6 mouse cellular contexts compared by ENCODE assay signal in the genomic region with DNA sequence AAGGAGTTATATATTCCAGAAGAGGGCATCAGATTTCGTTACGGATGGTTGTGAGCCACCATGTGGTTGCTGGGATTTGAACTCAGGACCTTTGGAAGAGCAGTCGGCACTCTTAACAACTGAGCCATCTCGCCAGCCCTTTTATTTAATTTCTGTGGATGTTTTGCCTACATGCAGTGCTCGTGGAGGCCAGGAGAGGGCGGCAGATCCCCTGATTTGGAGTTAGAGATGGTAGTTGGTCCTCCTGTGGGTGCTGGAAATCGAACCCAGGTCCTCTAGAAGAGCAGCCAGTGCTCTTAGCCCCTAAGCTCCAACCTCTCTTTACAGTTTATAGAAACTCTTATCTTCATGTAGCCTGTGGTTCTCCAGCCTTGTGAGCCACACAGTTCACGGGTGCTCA. TPM values are rescaled to one million over a fixed set of nuclear protein-coding genes. Genes with fewer than 3 reads are reported as not detected.
A peak's percentile ranks its signal among the peaks of the same experiment; 100 is the strongest.
DNase-seq lines count a peak whose midpoint lies in the region; TF ChIP-seq lines count a peak whose summit lies in the region.
"Not testable (repeated sequence)": the region's sequence is repeated elsewhere in the genome, so short reads cannot be mapped to it uniquely, and the experiment has no call there.

No protein-coding gene starts in this region.

- H3K4me3 ChIP-seq in ES-Bruce4 (ENCODE audit: low read depth, low read length); bone marrow macrophage, adult 2 months (ENCODE audit: insufficient read depth, low read length); heart, adult 2 months; left cerebral cortex, adult 2 months; lung, adult 2 months (replicated peaks; ENCODE audit: extremely low read depth, low read depth, low read length); small intestine, adult 2 months (ENCODE audit: low read depth, low read length): not testable (repeated sequence)

- H3K27me3 ChIP-seq in ES-Bruce4 (ENCODE audit: control insufficient read depth, insufficient read depth, low read length, poor library complexity, severe bottlenecking); heart, adult 2 months (ENCODE audit: control insufficient read depth, insufficient read depth, low read length); small intestine, adult 2 months (ENCODE audit: control insufficient read depth, insufficient read depth, low read length): not testable (repeated sequence)

- TF ChIP-seq CTCF in ES-Bruce4 (IDR thresholded peaks at IDR 0.05; ENCODE audit: low read depth, low read length) = peak; percentile 44
- peak; percentile 40; the same call in 1 of the 2 replicates for TF ChIP-seq CTCF in bone marrow macrophage, adult 2 months (IDR thresholded peaks at IDR 0.05; ENCODE audit: low read depth, low read length)
- TF ChIP-seq CTCF in heart, adult 2 months (IDR thresholded peaks at IDR 0.05) = peak; percentile 44
- TF ChIP-seq CTCF in left cerebral cortex, adult 2 months (IDR thresholded peaks at IDR 0.05) = peak; percentile 16
- TF ChIP-seq CTCF in lung, adult 2 months (IDR thresholded peaks at IDR 0.05; ENCODE audit: insufficient read depth, low read length) = 0 out of 2 replicates have a peak, but pooled peaks have one; percentile 2
- peak; percentile 30; the same call in 1 of the 2 replicates for TF ChIP-seq CTCF in small intestine, adult 2 months (IDR thresholded peaks at IDR 0.05; ENCODE audit: extremely low read depth, insufficient read length, insufficient replicate concordance, low read depth, low read length)

- WGBS in heart, adult 2 months = 87% methylated on average over 8 of the region's 8 CpGs
- WGBS in lung, adult 2 months = 83% methylated on average over 8 of the region's 8 CpGs
- 85% methylated on average over 8 of the region's 8 CpGs for WGBS in small intestine, adult 2 months

- not testable (repeated sequence) for H3K4me1 ChIP-seq in ES-Bruce4 (ENCODE audit: control insufficient read depth, insufficient read depth, low read length); bone marrow macrophage, adult 2 months (ENCODE audit: control insufficient read depth, insufficient read depth, low read length); heart, adult 2 months (ENCODE audit: control insufficient read depth, insufficient read depth, low read length); lung, adult 2 months (ENCODE audit: control insufficient read depth, insufficient read depth, low read length); small intestine, adult 2 months (ENCODE audit: control insufficient read depth, insufficient read depth, insufficient read length, low read length)

- DNase-seq in heart, adult 2 months; left cerebral cortex, adult 2 months (ENCODE audit: extremely low spot score in 1 of 2, low spot score in 2 of 2); lung, adult 2 months: not testable (repeated sequence)

- not testable (repeated sequence) for H3K9ac ChIP-seq in ES-Bruce4 (ENCODE audit: low read depth, poor library complexity, severe bottlenecking); heart, adult 2 months (ENCODE audit: low read depth, low read length)

- H3K36me3 ChIP-seq in ES-Bruce4 (ENCODE audit: control insufficient read depth, insufficient read depth, low read length, poor library complexity, severe bottlenecking); heart, adult 2 months (ENCODE audit: control insufficient read depth, insufficient read depth, low read length); small intestine, adult 2 months (ENCODE audit: control insufficient read depth, insufficient read depth, low read length): not testable (repeated sequence)

- TF ChIP-seq POLR2A in ES-Bruce4 (IDR thresholded peaks at IDR 0.05; ENCODE audit: insufficient read depth, low read length); bone marrow macrophage, adult 2 months (IDR thresholded peaks at IDR 0.05; ENCODE audit: borderline replicate concordance, low read depth, low read length); heart, adult 2 months (IDR thresholded peaks at IDR 0.05; ENCODE audit: insufficient read depth, low read depth, low read length); lung, adult 2 months (IDR thresholded peaks at IDR 0.05; ENCODE audit: borderline replicate concordance, extremely low read depth, low read depth, low read length); small intestine, adult 2 months (IDR thresholded peaks at IDR 0.05; ENCODE audit: low read depth, low read length): not testable (repeated sequence)

- not testable (repeated sequence) for H3K27ac ChIP-seq in ES-Bruce4 (ENCODE audit: insufficient read depth, low read length); bone marrow macrophage, adult 2 months (ENCODE audit: insufficient read depth, low read depth, low read length); heart, adult 2 months; left cerebral cortex, adult 2 months; small intestine, adult 2 months (ENCODE audit: insufficient read depth, low read depth, low read length)

- intact Hi-C loops in heart, adult 2 months (cut with DNase I); left cerebral cortex, adult 2 months (cut with DNase I): not testable (repeated sequence)

- not testable (repeated sequence) for H3K79me2 ChIP-seq in heart, adult 2 months (replicated peaks; ENCODE audit: control insufficient read depth, insufficient read depth, low read length)

- not testable (repeated sequence) for H3K9me3 ChIP-seq in ES-Bruce4 (replicated peaks; ENCODE audit: control insufficient read depth, insufficient read depth, low read length, poor library complexity, severe bottlenecking)

- TF ChIP-seq EP300 in ES-Bruce4 (IDR thresholded peaks at IDR 0.05; ENCODE audit: insufficient read depth, low read depth, low read length); heart, adult 2 months (IDR thresholded peaks at IDR 0.05; ENCODE audit: insufficient read depth, low read depth, low read length): not testable (repeated sequence)

RNA-seq across cellular contexts. Expression of a gene that starts 8.1 kb away (rescaled TPM):
- 161 and 173 TPM in 2 replicates for polyA plus RNA-seq in ES-Bruce4 (2011; ENCODE audit: insufficient read depth, insufficient read length, low read depth, missing spikeins)
- 131 and 193 TPM in 2 replicates for polyA plus RNA-seq in bone marrow macrophage, adult 2 months (2012; ENCODE audit: insufficient read depth, insufficient read length, missing spikeins)
- total RNA-seq in heart, adult 2 months (2021) = 100 to 1,000 TPM; 281 to 332 TPM
- 47.7 and 66.6 TPM in 2 replicates for polyA plus RNA-seq in heart, adult 2 months (2012; rRNA removed)
- total RNA-seq in left cerebral cortex, adult 2 months (2021) = 10 to 100 TPM; 75.2 to 86.7 TPM
- polyA plus RNA-seq in lung, adult 2 months (2012; rRNA removed) = 15.9 and 19.5 TPM in 2 replicates
- polyA plus RNA-seq in small intestine, adult 2 months (2012; rRNA removed) = 4.3 and 7.9 TPM in 2 replicates
